Mouse (Mus musculus): Measurements from ENCODE around the gene Wtip.
A peak's percentile ranks its signal among the peaks of the same experiment; 100 is the strongest.
"Not testable (repeated sequence)": the region's sequence is repeated elsewhere in the genome, so short reads cannot be mapped to it uniquely, and the experiment has no call there.

Gene Wtip

GRCm38 (mm10) chr7:34133117-34133762 lies at the start of gene Wtip:
Gene Wtip (minus strand): TSS chr7:34133268.
- peak; percentile 92 for DNase-seq (ENCODE audit: extremely low spot score)

GRCm38 (mm10) chr7:34176241-34176640 lies 43.2 kb upstream of the Wtip start:
- DNase-seq (ENCODE audit: extremely low spot score), result not testable (repeated sequence)

- DNase-seq (ENCODE audit: extremely low spot score), result no peak
These were observed 39.2 kb upstream of the Wtip start for GRCm38 (mm10) chr7:34172251-34172650.

GRCm38 (mm10) chr7:34169454-34169853 lies 36.4 kb upstream of the Wtip start, which contains the start of gene Uba2:
Gene Uba2 (minus strand): TSS chr7:34169599.
- no peak for DNase-seq (ENCODE audit: extremely low spot score)

- DNase-seq (ENCODE audit: extremely low spot score), result peak; percentile 91
These were observed 35.6 kb upstream of the Wtip start for GRCm38 (mm10) chr7:34168470-34169251.

- DNase-seq (ENCODE audit: extremely low spot score), result no peak
These were observed 34.9 kb upstream of the Wtip start for GRCm38 (mm10) chr7:34167766-34168469.

GRCm38 (mm10) chr7:34166850-34167249 lies 33.8 kb upstream of the Wtip start:
- DNase-seq (ENCODE audit: extremely low spot score), result peak; percentile 24

GRCm38 (mm10) chr7:34165999-34166398 lies 32.9 kb upstream of the Wtip start:
- DNase-seq (ENCODE audit: extremely low spot score), result no peak

- no peak for DNase-seq (ENCODE audit: extremely low spot score)
These were observed 31.6 kb upstream of the Wtip start for GRCm38 (mm10) chr7:34164671-34165070.

- DNase-seq (ENCODE audit: extremely low spot score), result no peak
These were observed 26.1 kb upstream of the Wtip start for GRCm38 (mm10) chr7:34159167-34159566.

GRCm38 (mm10) chr7:34157994-34158393 lies 24.9 kb upstream of the Wtip start:
- DNase-seq (ENCODE audit: extremely low spot score), result no peak

GRCm38 (mm10) chr7:34147193-34147592 lies 14.1 kb upstream of the Wtip start:
- no peak for DNase-seq (ENCODE audit: extremely low spot score)

GRCm38 (mm10) chr7:34141123-34141522 lies 8.1 kb upstream of the Wtip start:
- no peak for DNase-seq (ENCODE audit: extremely low spot score)

- DNase-seq (ENCODE audit: extremely low spot score), result peak; percentile 3
These were observed 6.4 kb upstream of the Wtip start for GRCm38 (mm10) chr7:34139493-34139892.

GRCm38 (mm10) chr7:34134336-34134735 lies 1.3 kb upstream of the Wtip start:
- peak; percentile 34 for DNase-seq (ENCODE audit: extremely low spot score)

- peak; percentile 67 for DNase-seq (ENCODE audit: extremely low spot score)
These were observed 551 bp downstream of the Wtip start for GRCm38 (mm10) chr7:34132355-34133079.

GRCm38 (mm10) chr7:34131959-34132354 lies 1.1 kb downstream of the Wtip start:
- no peak for DNase-seq (ENCODE audit: extremely low spot score)

- DNase-seq (ENCODE audit: extremely low spot score), result no peak
These were observed 1.9 kb downstream of the Wtip start for GRCm38 (mm10) chr7:34131118-34131517.

- no peak for DNase-seq (ENCODE audit: extremely low spot score)
These were observed 6.8 kb downstream of the Wtip start for GRCm38 (mm10) chr7:34126291-34126690.

GRCm38 (mm10) chr7:34125346-34125745 lies 7.7 kb downstream of the Wtip start:
- DNase-seq (ENCODE audit: extremely low spot score), result no peak

- DNase-seq (ENCODE audit: extremely low spot score), result no peak
These were observed 9.9 kb downstream of the Wtip start for GRCm38 (mm10) chr7:34122987-34123720.
